Mouse (Mus musculus) midbrain, embryonic 16.5 days (tissue): ENCODE measurements around the gene Adgrv1. TPM values are rescaled to one million over a fixed set of nuclear protein-coding genes. Genes with fewer than 3 reads are reported as not detected.

Experiments
- ATAC-seq: fragments of 200-750 bp; cut with Nextera tagmentation; 2 replicates; pipeline ENCODE4 v1.8.0; 2017; ENCODE audit warnings: moderate TSS enrichment
- H3K27ac ChIP-seq: fragments of 300-500 bp; sonication (generic); 2 replicates; pipeline ENCODE4 v1.5.1; 2014; ENCODE audit warnings: mild to moderate bottlenecking, low read length, mixed read lengths
- H3K27me3 ChIP-seq: fragments of 300-500 bp; sonication (generic); 2 replicates; pipeline ENCODE4 v1.6.1; 2014; ENCODE audit warnings: low read depth, low read length, mixed read lengths; ENCODE audit not compliant: control insufficient read depth, insufficient read depth
- H3K36me3 ChIP-seq: fragments of 300-500 bp; sonication (generic); 2 replicates; pipeline ENCODE4 v1.6.1; 2014; ENCODE audit warnings: mild to moderate bottlenecking, low read length, moderate library complexity, mixed read lengths; ENCODE audit not compliant: control insufficient read depth, insufficient read depth
- H3K4me1 ChIP-seq: fragments of 300-500 bp; sonication (generic); 2 replicates; pipeline ENCODE4 v1.6.1; 2014; ENCODE audit warnings: mild to moderate bottlenecking, low read length, mixed read lengths; ENCODE audit not compliant: control insufficient read depth, insufficient read depth
- H3K4me2 ChIP-seq: fragments of 300-500 bp; sonication (generic); 2 replicates; pipeline ENCODE4 v1.6.1; 2014; ENCODE audit warnings: mild to moderate bottlenecking, low read length, mixed read lengths
- H3K4me3 ChIP-seq: fragments of 300-500 bp; sonication (generic); 2 replicates; pipeline ENCODE4 v1.5.1; 2014; ENCODE audit warnings: low read depth, mild to moderate bottlenecking, low read length, moderate library complexity, mixed read lengths
- H3K9ac ChIP-seq: fragments of 300-500 bp; sonication (generic); 2 replicates; pipeline ENCODE4 v1.6.1; 2014; ENCODE audit warnings: low read depth, low read length, mixed read lengths
- H3K9me3 ChIP-seq: fragments of 300-500 bp; sonication (generic); replicated peaks from 2 replicates; pipeline ENCODE4 v1.6.1; 2014; ENCODE audit warnings: mild to moderate bottlenecking, low read length, mixed read lengths; ENCODE audit not compliant: control insufficient read depth, poor library complexity, severe bottlenecking
- WGBS: fragments of 180-500 bp; shearing (Covaris S2); extraction: QIAGEN DNeasy Blood & Tissue Kit; methylation state at CpG from one replicate; pipeline ENCODE4 v1.1.7; 2014; 5-methylcytosine and 5-hydroxymethylcytosine counted together
- polyA plus RNA-seq: library from polyadenylated mRNA; unstranded; fragments of >200 nt; fragmentation: Nextera tagmentation; extraction: Ambion mirVana; gene quantifications from 2 replicates; pipeline ENCODE4 v1.2.1, GENCODE M21; 2015

Gene Adgrv1
- polyA plus RNA-seq, 1 experiment from 2014 or later: 6.6 TPM

DNA sequence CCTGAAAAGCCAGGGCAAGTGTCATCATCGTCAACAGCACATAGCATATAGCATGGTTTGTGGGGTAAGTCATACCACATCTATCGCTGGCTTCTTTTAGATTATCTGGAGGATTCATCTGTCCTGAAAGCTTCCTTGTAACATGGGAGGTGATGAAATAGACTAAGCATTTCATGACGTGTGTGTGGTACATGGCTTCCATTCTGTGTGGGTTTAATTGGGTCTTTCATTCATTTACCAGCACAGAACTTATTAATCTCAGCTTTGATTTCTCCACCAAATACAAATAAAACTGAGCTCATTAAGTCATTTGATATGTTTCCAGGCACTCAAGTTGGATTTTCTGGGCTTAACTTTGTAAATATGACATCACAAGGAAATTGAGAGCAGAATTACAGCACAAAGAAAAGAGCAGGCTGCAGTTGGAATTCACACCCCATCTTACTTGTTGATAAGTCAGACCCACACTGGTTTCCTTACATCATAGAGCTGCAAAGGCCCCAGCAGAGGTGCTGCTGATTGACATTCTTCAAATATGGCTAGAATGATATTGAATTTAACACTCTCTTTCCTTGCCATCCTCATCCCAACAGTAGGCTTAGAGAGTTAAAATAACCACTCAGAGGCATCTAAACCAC lies 396.1 kb downstream of the Adgrv1 start:
- no peak for ATAC-seq
- WGBS: 87% methylated on average over 3 of the region's 3 CpGs
- Histone ChIP-seq H3K4me1 (no peaks in the 10 kb centered on the region), H3K4me2 (no peak overlapping the region), H3K36me3 (no peaks in the 10 kb centered on the region), H3K4me3 (no peak overlapping the region), H3K27ac (no peak overlapping the region), H3K27me3 (no peaks in the 10 kb centered on the region), H3K9ac (no peak overlapping the region), H3K9me3 (no peaks in the 10 kb centered on the region)

DNA sequence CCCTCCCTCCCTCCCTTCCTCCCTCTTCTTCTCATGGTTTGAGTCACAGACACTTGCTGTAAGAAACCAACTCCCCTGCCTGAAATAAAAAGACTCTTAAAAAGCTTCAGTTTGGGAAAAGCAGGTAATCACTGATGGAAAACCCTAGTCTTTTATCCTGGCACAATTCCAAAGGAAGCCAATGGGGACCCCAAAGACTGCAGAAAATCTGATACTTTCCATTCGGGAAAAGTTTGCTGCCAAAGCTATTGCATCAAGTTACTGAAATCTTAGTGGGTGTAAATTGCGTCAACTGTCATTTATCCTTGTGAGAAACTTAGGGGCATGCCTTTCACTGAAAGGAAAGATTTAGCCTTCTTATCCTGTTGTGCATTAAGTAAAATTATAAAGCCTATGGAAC lies 398.9 kb downstream of the Adgrv1 start:
- Histone ChIP-seq H3K27me3 (no peaks in the 10 kb centered on the region), H3K4me2 (no peak overlapping the region), H3K9me3 (no peaks in the 10 kb centered on the region), H3K4me1 (no peaks in the 10 kb centered on the region), H3K36me3 (no peaks in the 10 kb centered on the region), H3K9ac (no peak overlapping the region), H3K27ac (no peak overlapping the region), H3K4me3 (no peak overlapping the region)
- 79% methylated on average over 2 of the region's 2 CpGs for WGBS
- no peak for ATAC-seq

- H3K4me2 ChIP-seq: no peak overlapping the region
- H3K4me1 ChIP-seq: no peaks in the 10 kb centered on the region
- H3K36me3 ChIP-seq: no peaks in the 10 kb centered on the region
- no peak overlapping the region for H3K4me3 ChIP-seq
- H3K27ac ChIP-seq: no peak overlapping the region
- H3K9ac ChIP-seq: no peak overlapping the region
- H3K9me3 ChIP-seq: no peaks in the 10 kb centered on the region
- H3K27me3 ChIP-seq: no peaks in the 10 kb centered on the region
- no peak for ATAC-seq
These were observed 400.1 kb downstream of the Adgrv1 start for GRCm38 (mm10) chr13:81232839-81233238.

DNA sequence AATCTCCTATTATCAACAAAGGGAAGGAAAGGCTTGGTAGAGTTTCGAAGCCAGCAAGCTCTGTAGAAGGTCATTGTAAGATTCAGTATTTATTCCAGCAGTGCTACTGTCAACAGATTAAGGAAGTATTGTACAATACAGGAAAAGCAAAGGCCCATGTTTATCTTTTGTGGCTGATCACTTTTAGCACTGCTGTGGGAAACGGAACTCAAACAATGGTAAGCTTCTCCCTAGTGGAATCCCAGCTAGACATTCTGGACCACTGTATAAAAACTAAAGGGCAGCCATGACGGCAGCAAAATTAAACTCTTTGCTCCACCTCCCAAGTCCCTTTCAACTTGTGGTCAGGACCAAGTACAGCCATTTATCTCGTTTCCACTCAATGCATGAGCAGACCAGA lies 402.8 kb downstream of the Adgrv1 start:
- 48% methylated on average over 4 of the region's 4 CpGs for WGBS
- Histone ChIP-seq H3K27me3 (no peaks in the 10 kb centered on the region), H3K36me3 (no peaks in the 10 kb centered on the region), H3K4me3 (no peak overlapping the region), H3K9ac (no peak overlapping the region), H3K4me2 (no peak overlapping the region), H3K4me1 (no peaks in the 10 kb centered on the region), H3K9me3 (no peaks in the 10 kb centered on the region), H3K27ac (no peak overlapping the region)
- ATAC-seq: no peak

- H3K4me1 ChIP-seq: no peaks in the 10 kb centered on the region
- 88% methylated on average over 3 of the region's 3 CpGs for WGBS
- no peak overlapping the region for H3K4me2 ChIP-seq
- no peaks in the 10 kb centered on the region for H3K9me3 ChIP-seq
- no peaks in the 10 kb centered on the region for H3K36me3 ChIP-seq
- H3K27ac ChIP-seq: no peak overlapping the region
- ATAC-seq: no peak
- no peak overlapping the region for H3K9ac ChIP-seq
- no peaks in the 10 kb centered on the region for H3K27me3 ChIP-seq
- no peak overlapping the region for H3K4me3 ChIP-seq
These were observed 409.2 kb downstream of the Adgrv1 start for GRCm38 (mm10) chr13:81223768-81224167.

GRCm38 (mm10) chr13:81222377-81222776 lies 410.6 kb downstream of the Adgrv1 start:
- H3K27me3 ChIP-seq: no peaks in the 10 kb centered on the region
- no peak overlapping the region for H3K9ac ChIP-seq
- WGBS: 95% methylated on average over 1 of the region's 1 CpGs
- no peaks in the 10 kb centered on the region for H3K9me3 ChIP-seq
- no peaks in the 10 kb centered on the region for H3K36me3 ChIP-seq
- no peak overlapping the region for H3K4me3 ChIP-seq
- no peak overlapping the region for H3K27ac ChIP-seq
- no peaks in the 10 kb centered on the region for H3K4me1 ChIP-seq
- ATAC-seq: no peak
- no peak overlapping the region for H3K4me2 ChIP-seq

DNA sequence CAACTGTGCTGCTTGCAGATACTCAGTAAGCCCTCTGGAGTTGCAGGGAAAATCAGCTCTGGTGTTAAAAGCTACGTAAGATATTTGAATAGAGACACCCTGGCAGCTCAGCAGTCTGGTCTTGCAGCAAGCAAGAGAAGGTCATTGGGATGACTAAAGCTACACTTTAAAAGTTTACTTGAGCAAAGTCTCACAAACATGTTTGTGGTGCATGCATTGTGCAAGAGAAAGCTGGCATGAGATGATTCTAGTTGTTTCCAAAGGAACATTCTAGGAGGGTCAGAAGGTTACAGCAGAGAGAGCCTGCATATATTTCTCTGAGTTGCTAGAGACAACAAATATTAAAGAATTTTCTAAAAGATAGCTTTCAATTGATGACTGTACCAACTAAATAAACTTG lies 421.5 kb downstream of the Adgrv1 start:
- no peaks in the 10 kb centered on the region for H3K36me3 ChIP-seq
- no peak for ATAC-seq
- no peak overlapping the region for H3K4me3 ChIP-seq
- no peaks in the 10 kb centered on the region for H3K27me3 ChIP-seq
- H3K9ac ChIP-seq: no peak overlapping the region
- H3K4me1 ChIP-seq: no peaks in the 10 kb centered on the region
- H3K4me2 ChIP-seq: no peak overlapping the region
- H3K27ac ChIP-seq: no peak overlapping the region
- WGBS: 45% methylated on average over 1 of the region's 1 CpGs
- no peaks in the 10 kb centered on the region for H3K9me3 ChIP-seq

GRCm38 (mm10) chr13:81210516-81210915 lies 422.4 kb downstream of the Adgrv1 start:
- no peak overlapping the region for H3K4me3 ChIP-seq
- 97% methylated on average over 2 of the region's 2 CpGs for WGBS
- ATAC-seq: no peak
- H3K27ac ChIP-seq: no peak overlapping the region
- no peaks in the 10 kb centered on the region for H3K27me3 ChIP-seq
- no peaks in the 10 kb centered on the region for H3K4me1 ChIP-seq
- H3K4me2 ChIP-seq: no peak overlapping the region
- H3K9ac ChIP-seq: no peak overlapping the region
- H3K36me3 ChIP-seq: no peaks in the 10 kb centered on the region
- H3K9me3 ChIP-seq: no peaks in the 10 kb centered on the region

GRCm38 (mm10) chr13:81209815-81210214 lies 423.1 kb downstream of the Adgrv1 start:
- no peaks in the 10 kb centered on the region for H3K4me1 ChIP-seq
- H3K36me3 ChIP-seq: no peaks in the 10 kb centered on the region
- H3K27me3 ChIP-seq: no peaks in the 10 kb centered on the region
- H3K27ac ChIP-seq: no peak overlapping the region
- H3K4me2 ChIP-seq: no peak overlapping the region
- ATAC-seq: no peak
- WGBS: 87% methylated on average over 3 of the region's 3 CpGs
- no peaks in the 10 kb centered on the region for H3K9me3 ChIP-seq
- no peak overlapping the region for H3K9ac ChIP-seq
- no peak overlapping the region for H3K4me3 ChIP-seq
